13 mouse cellular contexts compared by ENCODE assay signal in the genomic region with DNA sequence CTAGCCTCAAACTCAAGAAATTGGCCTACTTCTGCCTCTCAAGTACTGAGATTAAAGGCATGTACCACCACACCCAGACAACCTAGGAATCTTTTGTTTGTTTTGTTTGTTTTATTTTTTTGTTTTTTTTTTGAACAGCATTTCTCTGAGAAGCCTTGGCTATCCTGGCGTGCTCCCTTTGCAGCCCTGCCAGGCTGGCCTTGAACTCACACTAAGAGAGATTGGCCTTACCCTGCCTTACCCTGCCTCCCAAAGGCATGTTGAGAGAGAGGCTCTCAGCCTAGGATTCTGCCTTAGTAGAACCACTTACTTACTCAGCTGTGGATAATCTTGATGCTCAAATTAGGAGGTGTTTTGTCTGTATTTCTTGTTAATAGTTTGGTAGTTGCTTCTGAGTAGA.
"Had no signal": no experiment of that assay in that cellular context is flagged by ENCODE, and none has a peak within 500 bp of the region (broad histone marks: within the 10 kb centered on the region; RNA-seq: fewer than 3 reads in every experiment).

No protein-coding gene starts in this region.

- DNase-seq: kidney, adult 18-20 months; kidney, adult 9 months; kidney, postnatal 14 days; kidney, postnatal 4 days; layer of hippocampus, adult 9-11 months; layer of hippocampus, postnatal 36 days; liver, embryonic 13.5 days; lung, adult 2 months; lung, postnatal 14 days; lung, postnatal 4 days; midbrain, embryonic 14.5 days; thymus, postnatal 25 days had no signal

- H3K27me3 ChIP-seq: liver, embryonic 13.5 days had no signal

- H3K27ac ChIP-seq: left cerebral cortex, adult 2 months; liver, embryonic 13.5 days had no signal

- H3K4me3 ChIP-seq: left cerebral cortex, adult 2 months; liver, embryonic 13.5 days had no signal

- H3K36me3 ChIP-seq: liver, embryonic 13.5 days had no signal
